ENCODE assay signal across 18 mouse cellular contexts in the genomic region with DNA sequence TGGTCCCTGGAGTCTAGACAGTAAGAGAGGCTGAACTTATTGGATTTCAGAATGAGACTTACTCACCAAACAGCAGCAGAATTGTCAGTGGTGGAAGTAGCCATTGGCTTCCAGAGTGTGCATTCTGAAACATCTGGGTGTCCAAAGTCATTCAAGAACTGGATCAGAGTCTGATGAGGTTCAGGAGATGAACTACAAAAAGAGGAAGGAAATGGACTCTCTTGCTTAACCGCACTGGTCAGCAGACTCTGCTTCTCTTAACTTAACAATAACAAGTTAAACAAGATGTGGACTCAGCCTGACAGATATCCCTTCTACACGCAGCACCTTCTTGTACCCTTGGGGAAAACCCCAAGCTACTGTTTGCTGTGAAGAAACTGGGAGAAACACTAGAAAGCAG. TPM values are rescaled to one million over a fixed set of nuclear protein-coding genes. Genes with fewer than 3 reads are reported as not detected.
DNase-seq lines count a peak whose midpoint lies in the region; ATAC-seq and TF ChIP-seq lines count a peak whose summit lies in the region.
"Had no signal": no experiment of that assay in that cellular context is flagged by ENCODE, and none has a peak within 500 bp of the region (broad histone marks: within the 10 kb centered on the region; RNA-seq: fewer than 3 reads in every experiment).

No protein-coding gene starts in this region.

- no peak for TF ChIP-seq EP300 in heart, adult 2 months (IDR thresholded peaks at IDR 0.05; ENCODE audit: insufficient read depth, low read depth, low read length)

- ATAC-seq in granulocyte monocyte progenitor cell, adult 5-6 weeks (replicated peaks; ENCODE audit: poor library complexity, severe bottlenecking): peak; percentile 51
- no peak for ATAC-seq in forebrain, embryonic 11.5 days (replicated peaks; ENCODE audit: low FRiP score)
- no peak for ATAC-seq in frontal cortex, adult (ENCODE audit: low TSS enrichment)
- ATAC-seq: midbrain, embryonic 15.5 days had no signal

- H3K27ac ChIP-seq in heart, adult 2 months: no peak overlapping the region; the same call in 1 of the 2 replicates
- H3K27ac ChIP-seq in macrophage: peak overlapping the region; percentile 97
- no peak overlapping the region for H3K27ac ChIP-seq in forebrain, embryonic 11.5 days (ENCODE audit: low read depth, low read length)
- H3K27ac ChIP-seq: embryonic facial prominence, embryonic 12.5 days; forebrain, embryonic 12.5 days; left cerebral cortex, adult 2 months; limb, embryonic 13.5 days; midbrain, embryonic 15.5 days had no signal

- TF ChIP-seq CTCF in heart, adult 2 months (IDR thresholded peaks at IDR 0.05): no peak

- no peaks in the 10 kb centered on the region for H3K27me3 ChIP-seq in heart, adult 2 months (ENCODE audit: control insufficient read depth, insufficient read depth, low read length)
- H3K27me3 ChIP-seq in forebrain, embryonic 11.5 days (ENCODE audit: control insufficient read depth, insufficient read depth, low read length): peaks cover 6% of the 10 kb centered on the region; the same call in 1 of the 2 replicates

- 66% methylated on average over 2 of the region's 2 CpGs for WGBS in heart, adult 2 months
- 0% methylated on average over 2 of the region's 2 CpGs for WGBS in macrophage (ENCODE audit: missing documents)
- WGBS in forebrain, embryonic 11.5 days: 86% methylated on average over 2 of the region's 2 CpGs

- no peaks in the 10 kb centered on the region for H3K4me1 ChIP-seq in heart, adult 2 months (ENCODE audit: control insufficient read depth, insufficient read depth, low read length)
- 0 out of 2 replicates have a peak, but pooled peaks cover 2% of the 10 kb centered on the region for H3K4me1 ChIP-seq in forebrain, embryonic 11.5 days (replicated peaks; ENCODE audit: control insufficient read depth, insufficient read depth, low read length)
- H3K4me1 ChIP-seq: embryonic facial prominence, embryonic 12.5 days; midbrain, embryonic 15.5 days had no signal

- DNase-seq in heart, adult 2 months: peak in 1 of 2 experiments; percentile 32
- DNase-seq in heart, postnatal 14 days: no peak
- peak; percentile 93 for DNase-seq in 416B (ENCODE audit: low read depth)
- DNase-seq in forebrain, embryonic 11.5 days (ENCODE audit: low spot score): no peak
- DNase-seq in embryo, embryonic 11 days: no peak
- DNase-seq: cerebellum, adult 9-11 months; gastrocnemius, postnatal 10 days; kidney, postnatal 14 days had no signal

- no peaks in the 10 kb centered on the region for H3K79me2 ChIP-seq in heart, adult 2 months (replicated peaks; ENCODE audit: control insufficient read depth, insufficient read depth, low read length)
- peaks cover 50% of the 10 kb centered on the region for H3K79me2 ChIP-seq in macrophage (ENCODE audit: inconsistent target)

- TF ChIP-seq POLR2A in heart, adult 2 months (IDR thresholded peaks at IDR 0.05; ENCODE audit: insufficient read depth, low read depth, low read length): peak; percentile 59; the same call in 1 of the 2 replicates

- no peak overlapping the region for H3K9ac ChIP-seq in heart, adult 2 months (ENCODE audit: low read depth, low read length)
- no peak overlapping the region for H3K9ac ChIP-seq in forebrain, embryonic 11.5 days (ENCODE audit: low read length)
- H3K9ac ChIP-seq: embryonic facial prominence, embryonic 12.5 days; forebrain, embryonic 12.5 days; limb, embryonic 13.5 days; midbrain, embryonic 15.5 days had no signal

- H3K4me3 ChIP-seq in heart, adult 2 months: no peak overlapping the region
- peak overlapping the region; percentile 80 for H3K4me3 ChIP-seq in macrophage (ENCODE audit: inconsistent target)
- no peak overlapping the region for H3K4me3 ChIP-seq in forebrain, embryonic 11.5 days (ENCODE audit: low read depth, low read length)
- H3K4me3 ChIP-seq: embryonic facial prominence, embryonic 12.5 days; forebrain, embryonic 12.5 days; left cerebral cortex, adult 2 months; limb, embryonic 13.5 days; midbrain, embryonic 15.5 days had no signal

- no peak overlapping the region for H3K4me2 ChIP-seq in forebrain, embryonic 11.5 days (ENCODE audit: low read depth, low read length, severe bottlenecking)
- H3K4me2 ChIP-seq: embryonic facial prominence, embryonic 12.5 days; forebrain, embryonic 12.5 days; limb, embryonic 13.5 days; midbrain, embryonic 15.5 days had no signal

- H3K36me3 ChIP-seq in heart, adult 2 months (ENCODE audit: control insufficient read depth, insufficient read depth, low read length): no peaks in the 10 kb centered on the region
- peaks cover 20% of the 10 kb centered on the region; the same call in 1 of the 2 replicates for H3K36me3 ChIP-seq in macrophage (ENCODE audit: inconsistent target)
- H3K36me3 ChIP-seq in forebrain, embryonic 11.5 days (ENCODE audit: control insufficient read depth, insufficient read depth, low read length): no peaks in the 10 kb centered on the region
- H3K36me3 ChIP-seq: embryonic facial prominence, embryonic 12.5 days; forebrain, embryonic 12.5 days; limb, embryonic 13.5 days; midbrain, embryonic 15.5 days had no signal

- no peaks in the 10 kb centered on the region for H3K9me3 ChIP-seq in forebrain, embryonic 11.5 days (ENCODE audit: control insufficient read depth, low read length)
- H3K9me3 ChIP-seq: embryonic facial prominence, embryonic 12.5 days; forebrain, embryonic 12.5 days; limb, embryonic 13.5 days; midbrain, embryonic 15.5 days had no signal

- intact Hi-C loops in heart, adult 2 months (cut with DNase I): no loop called here
- intact Hi-C loops in heart, postnatal 14 days (cut with DNase I): no loop called here

RNA-seq across cellular contexts. Expression of a gene that starts 5.5 kb away (rescaled TPM):
- total RNA-seq in heart, adult 2 months (2021): 10 to 100 TPM; 12.1 to 12.7 TPM
- 11.5 and 12.6 TPM in 2 replicates for polyA plus RNA-seq in heart, adult 2 months (2012; rRNA removed)
- total RNA-seq in heart, postnatal 14 days (2021): 10 to 100 TPM; 11.8 to 11.9 TPM
- total RNA-seq in granulocyte monocyte progenitor cell, adult 5-6 weeks (2014; fragmentation: Nextera tagmentation): 274 and 310 TPM in 2 replicates
- 498 and 520 TPM in 2 replicates for total RNA-seq in granulocyte monocyte progenitor cell, adult 5-6 weeks (2017)
- 100 to 1,000 TPM in 2 of 26 experiments, 10 to 100 TPM in 24; 11.2 to 126 (median 31.3) TPM for total RNA-seq in macrophage (2018; cell fraction: chromatin; rRNA removed)
- total RNA-seq in macrophage (2018; cell fraction: cytosol; rRNA removed): 1,000 to 10,000 TPM in 1 of 26 experiments, 100 to 1,000 TPM in 25; 241 to 1,033 (median 488) TPM
- total RNA-seq in macrophage (2018; cell fraction: nucleus; rRNA removed): 100 to 1,000 TPM in 22 of 26 experiments, 10 to 100 TPM in 4; 68.5 to 379 (median 158) TPM
- polyA plus RNA-seq in macrophage (2018): 921 to 1,206 TPM (median 1,155 TPM) in 3 replicates
- 4.3 TPM in 2 replicates for polyA plus RNA-seq in forebrain, embryonic 11.5 days (2014; fragmentation: Nextera tagmentation; extraction: Ambion mirVana)

RNA-seq across cellular contexts. Expression of a gene that starts 40.5 kb away (rescaled TPM):
- total RNA-seq in heart, adult 2 months (2021): 1 to 10 TPM in 1 of 2 experiments, under 1 TPM in 1; 0.70 to 1.2 TPM
- polyA plus RNA-seq in heart, adult 2 months (2012; rRNA removed): 0.79 and 1.4 TPM in 2 replicates
- under 1 TPM; 0.22 to 0.29 TPM for total RNA-seq in heart, postnatal 14 days (2021)
- total RNA-seq in granulocyte monocyte progenitor cell, adult 5-6 weeks (2014; fragmentation: Nextera tagmentation): 0.58 and 2.9 TPM in 2 replicates
- total RNA-seq in granulocyte monocyte progenitor cell, adult 5-6 weeks (2017): 3.1 and 3.5 TPM in 2 replicates
- total RNA-seq in macrophage (2018; cell fraction: chromatin; rRNA removed): 10 to 100 TPM in 18 of 26 experiments, 1 to 10 TPM in 8; 2.8 to 51.5 (median 15.7) TPM
- 100 to 1,000 TPM; 164 to 540 (median 249) TPM for total RNA-seq in macrophage (2018; cell fraction: cytosol; rRNA removed)
- total RNA-seq in macrophage (2018; cell fraction: nucleus; rRNA removed): 100 to 1,000 TPM in 12 of 26 experiments, 10 to 100 TPM in 14; 45.3 to 292 (median 97.1) TPM
- 192 to 337 TPM (median 269 TPM) in 3 replicates for polyA plus RNA-seq in macrophage (2018)
- polyA plus RNA-seq in forebrain, embryonic 11.5 days (2014; fragmentation: Nextera tagmentation; extraction: Ambion mirVana): 0.21 and 0.35 TPM in 2 replicates
- polyA plus RNA-seq: neural tube, embryonic 14.5 days had no signal

RNA-seq across cellular contexts. Expression of a gene that starts 54.5 kb away (rescaled TPM):
- total RNA-seq in heart, adult 2 months (2021): under 1 TPM; 0.89 to 0.98 TPM
- polyA plus RNA-seq in heart, adult 2 months (2012; rRNA removed): 2.1 and 6.3 TPM in 2 replicates
- total RNA-seq in heart, postnatal 14 days (2021): 1 to 10 TPM in 1 of 2 experiments, under 1 TPM in 1; 1.00 to 2.1 TPM
- total RNA-seq in granulocyte monocyte progenitor cell, adult 5-6 weeks (2014; fragmentation: Nextera tagmentation): 1.7 and 3.8 TPM in 2 replicates
- 0.47 and 1.5 TPM in 2 replicates for total RNA-seq in granulocyte monocyte progenitor cell, adult 5-6 weeks (2017)
- total RNA-seq in macrophage (2018; cell fraction: chromatin; rRNA removed): 1 to 10 TPM in 7 of 26 experiments, not detected in 19; 1.0 to 4.4 (median 2.4) TPM
- 10 to 100 TPM in 2 of 26 experiments, 1 to 10 TPM in 24; 5.7 to 13.1 (median 7.1) TPM for total RNA-seq in macrophage (2018; cell fraction: cytosol; rRNA removed)
- 1 to 10 TPM in 17 of 26 experiments, under 1 TPM in 3, not detected in 6; 0.63 to 4.1 (median 1.8) TPM for total RNA-seq in macrophage (2018; cell fraction: nucleus; rRNA removed)
- 4.2 to 31.6 TPM (median 7.6 TPM) in 3 replicates for polyA plus RNA-seq in macrophage (2018)
- 1.5 and 2.9 TPM in 2 replicates for polyA plus RNA-seq in forebrain, embryonic 11.5 days (2014; fragmentation: Nextera tagmentation; extraction: Ambion mirVana)
- total RNA-seq: ES-E14 had no signal

Comparison
In these comparisons a context has a peak if more than half of its experiments do, and no peak if none do; other contexts are left out.
1. RNA of a gene that starts 5.5 kb away (total RNA-seq): 274 to 520 TPM in granulocyte monocyte progenitor cell, adult 5-6 weeks; 12.1 to 12.7 TPM in heart, adult 2 months and 11.8 to 11.9 TPM in heart, postnatal 14 days; every median in the first group is over 10 times any median in the second.